Mouse (Mus musculus) kidney, embryonic 16.5 days (tissue): ENCODE results near the gene Smarca4. TPM values are rescaled to one million over a fixed set of nuclear protein-coding genes. Genes with fewer than 3 reads are reported as not detected.
A peak's percentile ranks its signal among the peaks of the same experiment; 100 is the strongest.

Experiments used
- ATAC-seq: fragments of 200-750 bp; cut with Nextera tagmentation; 2 replicates; pipeline ENCODE4 v1.8.0; 2017; ENCODE audit warnings: moderate TSS enrichment; ENCODE audit not compliant: low FRiP score, low TSS enrichment
- H3K27ac ChIP-seq: fragments of 300-500 bp; sonication (generic); 2 replicates; pipeline ENCODE4 v1.5.1; 2014; ENCODE audit warnings: low read length
- H3K27me3 ChIP-seq: fragments of 300-500 bp; sonication (generic); 2 replicates; pipeline ENCODE4 v1.6.1; 2014; ENCODE audit warnings: low read length, control low read depth, mixed read lengths; ENCODE audit not compliant: insufficient read depth
- H3K36me3 ChIP-seq: fragments of 300-500 bp; sonication (generic); 2 replicates; pipeline ENCODE4 v1.6.1; 2014; ENCODE audit warnings: low read length, control low read depth, mixed read lengths; ENCODE audit not compliant: insufficient read depth
- H3K4me1 ChIP-seq: fragments of 300-500 bp; sonication (generic); 2 replicates; pipeline ENCODE4 v1.6.1; 2014; ENCODE audit warnings: low read length, control low read depth, mixed read lengths; ENCODE audit not compliant: insufficient read depth
- H3K4me2 ChIP-seq: fragments of 300-500 bp; sonication (generic); replicated peaks from 2 replicates; pipeline ENCODE4 v1.6.1; 2014; ENCODE audit warnings: low read depth, low read length
- H3K4me3 ChIP-seq: fragments of 300-500 bp; sonication (generic); 2 replicates; pipeline ENCODE4 v1.5.1; 2014; ENCODE audit warnings: mild to moderate bottlenecking, low read length
- H3K9ac ChIP-seq: fragments of 300-500 bp; sonication (generic); replicated peaks from 2 replicates; pipeline ENCODE4 v1.6.1; 2014; ENCODE audit warnings: low read length
- H3K9me3 ChIP-seq: fragments of 300-500 bp; sonication (generic); 2 replicates; pipeline ENCODE4 v1.6.1; 2016; ENCODE audit warnings: low read length, control low read depth
- WGBS: fragments of 180-500 bp; shearing (Covaris S2); extraction: QIAGEN DNeasy Blood & Tissue Kit; methylation state at CpG from one replicate; pipeline ENCODE4 v1.1.7; 2014; 5-methylcytosine and 5-hydroxymethylcytosine counted together
- polyA plus RNA-seq: library from polyadenylated mRNA; unstranded; fragments of >200 nt; fragmentation: Nextera tagmentation; extraction: Ambion mirVana; gene quantifications from 2 replicates; pipeline ENCODE4 v1.2.1, GENCODE M21; 2015

The Smarca4 gene
- polyA plus RNA-seq, 1 experiment from 2014 or later = 91.2 TPM

DNA sequence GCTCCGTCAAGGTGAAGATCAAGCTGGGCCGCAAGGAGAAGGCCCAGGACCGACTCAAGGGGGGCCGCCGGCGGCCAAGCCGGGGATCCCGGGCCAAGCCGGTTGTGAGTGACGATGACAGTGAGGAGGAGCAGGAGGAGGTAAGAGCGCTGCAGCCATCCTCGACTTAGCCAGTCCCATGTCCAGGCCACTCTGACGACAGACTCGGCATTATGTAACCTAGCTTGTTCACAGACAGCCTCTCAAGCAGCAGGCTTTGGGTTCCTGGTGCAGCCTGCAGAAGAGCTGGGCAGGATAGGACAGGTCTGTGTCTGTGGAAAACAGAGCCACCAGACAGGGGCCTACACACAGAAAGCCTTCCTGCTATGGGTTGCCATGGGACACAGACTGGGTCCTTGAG is 85.1 kb downstream of the Smarca4 start:
- no peak overlapping the region for H3K9ac ChIP-seq
- H3K4me2 ChIP-seq = no peak overlapping the region
- WGBS = 94% methylated on average over 14 of the region's 14 CpGs
- H3K36me3 ChIP-seq = peaks cover 77% of the 10 kb centered on the region
- no peaks in the 10 kb centered on the region for H3K9me3 ChIP-seq
- H3K4me3 ChIP-seq = no peak overlapping the region
- no peaks in the 10 kb centered on the region for H3K4me1 ChIP-seq
- ATAC-seq = no peak
- no peaks in the 10 kb centered on the region for H3K27me3 ChIP-seq
- H3K27ac ChIP-seq = no peak overlapping the region

DNA sequence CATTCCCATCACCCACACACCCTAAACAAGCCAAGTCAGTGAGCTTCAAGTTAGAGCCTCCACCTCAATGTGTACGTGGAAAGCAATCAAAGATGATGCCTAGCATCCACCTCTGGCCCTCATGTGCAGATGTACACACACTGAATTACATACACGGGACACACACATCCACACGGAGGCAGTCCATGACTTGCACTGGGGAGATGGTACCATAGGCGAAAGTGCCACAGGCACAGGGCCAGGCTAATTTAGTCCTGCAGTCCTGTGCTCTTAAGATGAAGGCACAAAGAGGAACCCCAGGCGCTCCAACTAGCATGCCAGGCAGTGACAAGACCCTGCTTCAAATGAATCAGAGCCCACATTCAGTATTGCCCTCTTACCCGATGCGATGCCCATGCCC is 87.5 kb downstream of the Smarca4 start:
- peaks cover 73% of the 10 kb centered on the region for H3K36me3 ChIP-seq
- no peak overlapping the region for H3K4me2 ChIP-seq
- WGBS = 95% methylated on average over 7 of the region's 7 CpGs
- 0 out of 2 replicates have a peak, but pooled peaks cover 4% of the 10 kb centered on the region for H3K9me3 ChIP-seq
- ATAC-seq = no peak
- H3K4me3 ChIP-seq = no peak overlapping the region
- H3K9ac ChIP-seq = no peak overlapping the region
- H3K27ac ChIP-seq = no peak overlapping the region
- H3K27me3 ChIP-seq = no peaks in the 10 kb centered on the region
- H3K4me1 ChIP-seq = no peaks in the 10 kb centered on the region

DNA sequence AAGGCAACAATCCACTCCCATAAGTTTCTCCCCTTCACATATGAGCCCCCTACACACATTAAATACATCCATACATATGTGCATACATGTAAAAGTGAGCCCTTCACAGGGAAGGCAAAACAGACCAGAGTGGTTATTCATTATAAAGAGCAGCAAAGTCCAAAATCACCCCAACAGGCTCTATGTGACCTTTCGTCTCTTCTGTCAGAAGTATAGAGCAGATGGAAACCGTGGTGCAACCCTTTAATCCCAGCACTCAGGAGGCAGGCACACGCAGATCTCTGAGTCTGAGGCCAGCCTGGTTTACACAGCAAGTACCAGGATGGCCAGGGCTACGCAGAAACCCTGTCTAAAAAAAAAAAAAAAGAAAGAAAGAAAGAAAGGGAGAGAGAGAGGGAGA is 90.1 kb downstream of the Smarca4 start:
- ATAC-seq = no peak
- Histone ChIP-seq H3K4me3 (no peak overlapping the region), H3K9me3 (0 out of 2 replicates have a peak, but pooled peaks cover 4% of the 10 kb centered on the region), H3K27me3 (no peaks in the 10 kb centered on the region), H3K9ac (no peak overlapping the region), H3K4me1 (no peaks in the 10 kb centered on the region), H3K27ac (no peak overlapping the region), H3K36me3 (peaks cover 51% of the 10 kb centered on the region), H3K4me2 (no peak overlapping the region)
- 85% methylated on average over 4 of the region's 4 CpGs for WGBS

DNA sequence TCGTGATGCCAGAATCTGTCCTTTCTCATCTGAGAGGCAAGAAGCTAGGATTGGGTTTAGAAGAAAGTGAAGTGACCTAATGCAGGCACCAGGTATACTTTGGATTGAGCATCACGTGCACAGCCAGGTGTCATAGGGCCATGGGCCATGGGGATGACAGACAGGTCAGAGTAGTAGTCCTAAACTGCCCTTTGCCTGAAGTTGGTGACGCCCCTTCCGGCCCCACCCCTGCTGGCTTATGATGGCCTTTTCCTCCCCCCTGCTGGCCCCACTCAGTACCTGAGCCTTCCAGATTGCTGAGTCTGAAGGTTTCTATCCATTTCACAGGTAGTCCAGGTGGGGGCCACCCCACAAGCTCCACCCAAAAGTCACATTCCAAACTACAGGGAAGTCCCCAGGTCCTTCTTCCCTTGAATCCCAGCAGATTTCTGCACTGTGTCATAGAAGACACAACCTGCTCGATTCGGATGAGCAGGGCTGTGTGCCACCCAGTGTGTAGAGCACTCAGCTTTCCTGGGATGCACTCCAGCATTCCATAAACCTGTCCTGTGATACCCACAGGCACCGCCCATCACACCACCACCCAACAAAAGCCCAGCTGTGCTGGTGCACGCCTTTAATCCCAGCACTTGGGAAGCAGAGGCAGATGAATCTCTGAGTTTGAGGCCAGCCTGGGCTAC is 90.8 kb downstream of the Smarca4 start:
- Histone ChIP-seq H3K4me2 (no peak overlapping the region), H3K27me3 (no peaks in the 10 kb centered on the region), H3K4me1 (no peaks in the 10 kb centered on the region), H3K9ac (no peak overlapping the region), H3K36me3 (peaks cover 46% of the 10 kb centered on the region), H3K4me3 (no peak overlapping the region), H3K27ac (no peak overlapping the region), H3K9me3 (0 out of 2 replicates have a peak, but pooled peaks cover 4% of the 10 kb centered on the region)
- WGBS = 85% methylated on average over 8 of the region's 8 CpGs
- 0 out of 2 replicates have a peak, but pooled peaks have one; percentile 31 for ATAC-seq

DNA sequence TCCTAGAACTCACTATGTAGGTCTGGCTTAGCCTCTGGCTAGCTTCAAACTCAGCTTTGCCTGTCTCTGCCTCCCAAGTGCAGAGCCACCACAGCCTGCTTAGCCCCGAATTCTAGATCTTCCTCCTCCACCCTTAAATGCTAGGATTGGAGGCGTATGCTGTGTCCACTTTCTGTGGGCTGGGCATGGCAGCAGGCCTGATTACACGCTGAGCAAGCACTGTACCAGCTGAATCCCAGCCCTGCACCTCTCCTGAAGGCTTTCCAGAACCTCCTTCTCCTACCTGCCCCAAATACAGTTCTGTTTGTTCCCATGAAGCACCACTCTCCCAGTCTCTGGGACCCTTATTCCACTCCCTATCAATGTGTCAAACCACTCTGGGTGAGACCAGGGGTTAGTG is 93.4 kb downstream of the Smarca4 start:
- Histone ChIP-seq H3K27me3 (no peaks in the 10 kb centered on the region), H3K9me3 (0 out of 2 replicates have a peak, but pooled peaks cover 4% of the 10 kb centered on the region), H3K9ac (no peak overlapping the region), H3K36me3 (peaks cover 25% of the 10 kb centered on the region), H3K4me1 (no peaks in the 10 kb centered on the region), H3K27ac (no peak overlapping the region), H3K4me3 (no peak overlapping the region), H3K4me2 (no peak overlapping the region)
- WGBS = 96% methylated on average over 3 of the region's 3 CpGs
- no peak for ATAC-seq

DNA sequence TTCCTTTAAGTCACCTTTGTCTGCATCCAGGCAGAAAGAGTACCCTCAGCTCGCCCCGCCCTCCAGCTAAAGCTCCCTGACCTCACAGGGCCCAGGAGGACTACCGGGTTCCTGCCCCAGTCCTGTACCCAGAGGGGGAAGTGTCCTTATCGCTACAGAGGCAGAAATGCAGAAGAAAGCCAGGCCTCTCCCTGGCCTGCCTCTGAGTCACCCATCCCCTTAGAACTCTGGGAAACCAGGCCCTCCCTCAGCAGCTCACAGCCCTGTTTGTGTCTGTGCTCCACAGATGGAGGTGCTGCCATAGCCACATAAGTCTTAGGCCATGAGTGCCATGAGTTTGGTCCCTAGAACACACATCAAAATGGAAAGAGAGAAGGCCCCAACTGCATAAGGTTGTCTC is 99.3 kb downstream of the Smarca4 start:
- Histone ChIP-seq H3K4me2 (no peak overlapping the region), H3K36me3 (0 out of 2 replicates have a peak, but pooled peaks cover 2% of the 10 kb centered on the region), H3K9me3 (0 out of 2 replicates have a peak, but pooled peaks cover 2% of the 10 kb centered on the region), H3K4me3 (no peak overlapping the region), H3K4me1 (no peaks in the 10 kb centered on the region), H3K27me3 (no peaks in the 10 kb centered on the region), H3K9ac (no peak overlapping the region), H3K27ac (no peak overlapping the region)
- 47% methylated on average over 4 of the region's 4 CpGs for WGBS
- ATAC-seq = peak; percentile 54; the same call in 1 of the 2 replicates

DNA sequence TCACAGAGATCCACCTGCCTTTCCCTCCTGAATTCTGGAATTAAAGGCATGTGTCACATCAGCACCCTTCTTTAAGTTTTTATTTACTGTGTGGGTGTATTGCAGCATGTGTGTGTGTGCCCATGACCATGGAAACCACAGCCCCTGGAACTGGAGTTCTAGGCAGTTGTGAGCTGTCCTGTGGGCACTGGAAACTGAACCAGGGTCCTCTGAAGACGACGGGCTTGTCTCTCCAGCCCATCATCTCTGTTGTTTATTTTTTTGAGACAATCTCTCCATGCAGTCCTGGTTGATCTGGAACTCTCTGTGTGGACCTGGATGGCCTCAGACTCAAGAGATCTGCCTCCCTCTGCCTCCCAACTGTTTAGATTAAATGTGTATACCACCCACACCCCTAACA is 101.0 kb downstream of the Smarca4 start:
- Histone ChIP-seq H3K4me1 (peaks cover 5% of the 10 kb centered on the region; the same call in 1 of the 2 replicates), H3K4me3 (no peak overlapping the region), H3K4me2 (no peak overlapping the region), H3K27ac (no peak overlapping the region), H3K9ac (no peak overlapping the region), H3K27me3 (no peaks in the 10 kb centered on the region), H3K9me3 (0 out of 2 replicates have a peak, but pooled peaks cover 2% of the 10 kb centered on the region), H3K36me3 (0 out of 2 replicates have a peak, but pooled peaks cover 2% of the 10 kb centered on the region)
- ATAC-seq = no peak
- 78% methylated on average over 2 of the region's 2 CpGs for WGBS

DNA sequence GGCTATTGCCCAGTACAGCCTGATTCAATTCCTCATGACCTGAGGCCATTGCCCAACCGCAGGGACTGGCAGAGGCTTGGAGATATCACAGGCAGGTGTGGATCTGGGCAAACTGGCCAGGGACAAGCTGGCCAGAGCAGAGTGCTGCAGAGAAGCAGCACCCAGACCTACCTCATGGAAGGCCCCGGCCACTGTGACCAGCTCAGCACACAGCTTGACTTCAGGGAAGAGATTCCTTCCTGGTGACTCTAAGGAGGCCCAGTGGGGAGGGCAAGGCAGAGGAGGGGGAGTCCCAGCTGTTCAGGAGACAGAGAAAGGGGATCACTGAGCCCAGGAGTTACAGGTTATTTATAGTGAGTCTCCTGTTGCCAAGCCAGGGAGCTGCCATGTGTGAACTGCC is 105.1 kb downstream of the Smarca4 start:
- Histone ChIP-seq H3K27ac (no peak overlapping the region), H3K27me3 (no peaks in the 10 kb centered on the region), H3K4me1 (peaks cover 26% of the 10 kb centered on the region), H3K4me2 (no peak overlapping the region), H3K36me3 (no peaks in the 10 kb centered on the region), H3K9ac (no peak overlapping the region), H3K4me3 (no peak overlapping the region), H3K9me3 (0 out of 2 replicates have a peak, but pooled peaks cover 2% of the 10 kb centered on the region)
- 63% methylated on average over 2 of the region's 2 CpGs for WGBS
- ATAC-seq = no peak

DNA sequence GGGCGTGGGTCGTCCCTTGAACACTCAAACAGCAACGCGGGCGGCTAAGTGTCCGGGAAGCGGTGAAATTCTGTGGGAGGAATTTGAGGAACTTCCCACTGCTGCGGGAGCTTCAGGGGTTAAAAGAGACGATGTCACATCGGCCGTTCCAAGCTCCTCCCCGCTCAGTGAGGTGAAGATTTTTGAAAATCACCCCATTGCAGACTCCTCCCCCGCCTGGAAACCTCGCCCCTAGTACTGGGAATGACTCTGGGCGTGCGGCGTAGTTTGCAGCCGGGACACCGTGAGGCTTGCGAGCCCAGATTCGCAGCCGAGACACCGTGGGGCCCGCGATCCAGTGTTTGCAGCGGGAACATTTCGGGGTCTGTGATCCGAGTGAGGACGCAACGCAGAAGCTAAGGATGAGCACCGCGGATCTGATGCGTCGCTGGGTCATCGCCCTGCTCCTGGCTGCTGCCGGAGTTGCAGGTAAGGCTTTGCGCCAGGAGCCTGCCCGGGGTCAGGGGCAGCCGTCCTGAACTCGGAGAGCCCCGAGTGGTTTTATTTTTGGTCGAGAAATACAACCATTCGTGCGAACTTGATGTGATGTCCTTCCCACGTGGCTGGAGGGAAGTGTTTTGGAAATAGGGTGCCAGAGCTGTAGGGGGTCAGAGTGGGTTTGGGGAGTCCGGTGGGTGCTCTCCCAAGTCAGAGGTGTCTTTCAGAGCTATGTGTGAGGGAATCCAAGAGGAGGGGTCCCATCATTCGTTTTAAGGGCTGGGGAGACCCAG is 107.6 kb downstream of the Smarca4 start, which contains the start of gene Ldlr:
Gene Ldlr, plus strand, starts transcription at position 107 of the 770 bp plus-strand sequence.
- Histone ChIP-seq H3K4me3 (peak within 1 kb of the TSS; percentile 62), H3K4me2 (peak within 1 kb of the TSS; percentile 67), H3K27me3 (no peaks in the 10 kb centered on the region), H3K9me3 (no peaks in the 10 kb centered on the region), H3K27ac (peak within 1 kb of the TSS; percentile 96), H3K36me3 (0 out of 2 replicates have a peak, but pooled peaks cover 2% of the 10 kb centered on the region), H3K9ac (peak within 1 kb of the TSS; percentile 80), H3K4me1 (peaks cover 37% of the 10 kb centered on the region)
- whole genome bisulfite sequencing = under 1% methylated on average over 47 of the region's 47 CpGs
- ATAC-seq = peak; percentile 89
